Mouse (Mus musculus): Measurements from ENCODE around the gene Gpr12.

DNA sequence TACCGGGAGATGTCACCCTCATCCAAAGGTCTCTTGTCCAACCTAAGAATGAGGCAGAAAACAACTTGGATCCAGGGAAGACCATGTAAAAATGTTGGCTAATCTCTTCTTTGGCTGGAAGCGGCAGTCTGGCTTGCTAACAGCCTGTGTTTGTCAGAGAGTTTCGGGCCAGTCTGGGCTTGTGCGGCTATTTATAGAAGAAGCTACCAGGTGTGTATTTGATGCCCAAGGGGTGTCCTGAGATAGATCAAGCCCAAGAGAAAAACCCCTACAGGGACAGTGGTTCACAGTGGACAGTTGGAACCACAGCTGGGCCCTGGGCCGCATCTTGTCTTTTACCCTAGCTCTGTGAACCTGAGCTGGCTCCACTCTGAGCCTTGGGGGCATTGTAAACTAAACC lies 21.9 kb upstream of the Gpr12 start:
- TF ChIP-seq POLR2A (IDR thresholded peaks at IDR 0.05; ENCODE audit: borderline replicate concordance, insufficient read depth, low read length) (no peak), CTCF (IDR thresholded peaks at IDR 0.05; ENCODE audit: borderline replicate concordance, insufficient read depth, low read depth, low read length) (no peak)
